Mouse (Mus musculus): ENCODE measurements around the gene Serpinb1b. TPM values are rescaled to one million over a fixed set of nuclear protein-coding genes. Genes with fewer than 3 reads are reported as not detected.
"Not testable (repeated sequence)": the region's sequence is repeated elsewhere in the genome, so short reads cannot be mapped to it uniquely, and the experiment has no call there.

Gene Serpinb1b
- total RNA-seq (2022), result not detected

DNA sequence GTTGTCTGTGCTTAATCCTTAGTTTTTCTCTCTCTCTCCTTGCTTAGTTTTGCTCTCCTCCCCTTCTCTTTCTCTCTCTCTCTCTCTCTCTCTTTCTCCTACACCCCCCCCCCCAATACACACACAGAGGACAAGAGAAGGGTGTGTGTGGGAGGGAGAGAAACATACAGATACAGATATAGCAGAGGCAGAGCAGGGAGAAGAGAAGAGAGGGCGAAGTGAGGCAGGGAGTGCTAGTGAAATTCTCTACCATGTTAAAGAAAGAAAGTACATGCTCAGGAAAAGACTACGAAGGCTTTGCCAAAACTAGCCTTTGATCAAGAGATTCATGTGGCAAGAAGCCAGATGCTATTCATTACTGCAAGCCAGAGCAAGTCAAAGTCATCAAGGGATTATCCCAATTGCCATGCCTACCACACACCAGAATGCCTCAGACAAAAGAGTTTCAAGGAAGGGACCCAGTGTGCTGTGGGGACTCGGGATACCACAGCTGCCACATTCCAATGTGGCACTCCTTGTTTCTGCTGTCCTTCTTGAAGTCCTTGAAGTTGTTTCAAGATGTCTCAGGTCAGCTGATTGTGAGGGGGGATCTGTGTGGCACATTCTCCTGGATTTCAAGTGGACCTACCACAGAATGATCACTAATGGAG is at the start of gene Serpinb1b:
Gene Serpinb1b, plus strand, starts transcription at position 520 of the 650 bp plus-strand sequence.
- no peak for DNase-seq (ENCODE audit: low spot score in 2 of 2)

DNA sequence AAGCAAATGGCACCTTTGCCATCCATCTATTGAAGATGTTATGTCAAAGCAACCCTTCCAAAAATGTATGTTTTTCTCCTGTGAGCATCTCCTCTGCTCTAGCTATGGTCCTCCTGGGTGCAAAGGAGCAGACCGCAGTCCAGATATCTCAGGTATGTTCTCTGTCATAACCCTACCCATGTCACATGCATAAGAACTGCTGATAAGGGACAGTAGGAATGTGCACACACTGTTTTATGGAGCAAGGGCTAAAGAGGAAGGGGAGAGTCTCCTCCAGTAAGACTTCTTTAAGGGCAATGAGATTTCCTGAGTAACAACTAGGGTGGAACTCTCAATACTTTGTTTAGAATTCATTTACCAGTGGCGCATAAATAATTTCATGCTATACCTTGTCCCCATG is 48.9 kb upstream of the Serpinb1b start:
- not testable (repeated sequence) for DNase-seq (ENCODE audit: low spot score in 2 of 2)

DNA sequence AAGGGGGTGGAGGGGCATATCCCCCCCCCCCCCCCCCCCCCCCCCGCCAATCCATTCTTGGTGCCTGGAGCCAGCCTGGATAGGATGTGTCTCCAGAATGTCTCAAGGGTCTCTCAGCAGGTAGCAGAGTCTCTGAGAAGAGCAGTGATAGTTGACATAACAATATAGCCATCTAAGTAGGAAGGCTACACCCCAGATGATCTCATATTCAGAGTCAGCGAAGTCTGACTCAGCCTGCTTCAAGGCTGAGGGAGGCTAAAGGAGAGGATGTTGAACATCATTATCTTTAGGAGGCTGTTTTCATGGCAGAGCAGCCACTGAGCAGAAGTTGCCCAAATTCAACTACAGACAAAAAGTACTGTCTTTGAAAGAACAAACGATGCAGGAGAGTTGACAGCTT is 48.1 kb upstream of the Serpinb1b start:
- DNase-seq (ENCODE audit: low spot score in 2 of 2), result no peak

DNA sequence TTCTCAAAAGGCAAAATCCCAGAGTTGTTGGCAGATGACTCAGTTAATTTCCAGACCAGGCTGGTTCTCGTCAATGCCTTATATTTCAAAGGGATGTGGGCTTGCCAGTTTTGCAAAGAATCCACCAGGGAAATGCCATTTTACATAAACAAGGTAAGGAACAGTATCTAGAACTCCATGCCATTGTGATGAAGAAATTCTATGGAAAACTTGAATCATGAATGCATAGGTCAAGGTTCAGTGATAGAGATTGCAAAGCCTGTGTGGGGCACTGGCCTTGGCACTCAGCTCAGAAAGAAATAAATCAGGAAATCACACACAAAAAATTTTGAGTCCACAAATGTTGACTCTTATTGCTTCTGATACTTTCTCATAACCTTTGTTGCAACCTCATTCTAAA is 42.9 kb upstream of the Serpinb1b start:
- no peak for DNase-seq (ENCODE audit: low spot score in 2 of 2)

DNA sequence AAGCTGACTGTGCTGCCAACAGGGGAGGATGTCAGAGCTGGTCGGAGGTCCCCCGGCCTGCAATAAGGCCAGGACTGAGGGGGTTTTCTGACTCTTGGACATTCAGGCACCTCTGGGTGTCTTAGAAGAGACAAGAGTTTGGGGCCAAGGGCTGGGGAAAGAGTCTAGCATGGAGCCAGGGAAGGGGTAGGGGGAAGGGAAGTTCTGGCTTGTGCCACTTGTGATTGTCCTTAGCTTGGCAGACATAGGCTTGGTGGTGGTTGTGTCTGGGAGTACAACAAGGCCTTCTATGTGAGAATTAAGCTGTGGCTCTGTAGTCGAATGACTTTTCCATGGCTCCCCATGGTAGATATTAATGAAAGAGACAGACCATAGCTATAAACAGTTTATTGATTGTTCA is 34.8 kb upstream of the Serpinb1b start:
- no peak for DNase-seq (ENCODE audit: low spot score in 2 of 2)

DNA sequence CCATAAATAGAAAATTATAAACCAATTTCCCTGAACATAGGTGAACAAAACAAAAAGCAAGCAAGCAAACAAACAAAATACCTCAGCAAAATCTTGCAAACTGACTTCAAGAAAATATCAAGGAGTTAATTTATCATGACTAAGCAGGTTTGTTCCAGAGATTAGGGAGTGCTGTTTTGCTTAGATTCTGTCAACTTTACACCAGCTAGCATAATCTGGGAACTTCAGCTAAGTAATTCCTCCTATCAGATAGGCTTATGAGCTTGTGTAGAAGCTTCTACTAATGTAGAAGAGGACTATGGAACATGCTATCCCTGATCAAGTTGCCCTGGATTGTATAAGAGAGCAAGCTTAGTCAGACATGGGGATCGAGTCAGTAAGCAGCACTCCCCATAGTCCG is 31.1 kb upstream of the Serpinb1b start:
- no peak for DNase-seq (ENCODE audit: low spot score in 2 of 2)

DNA sequence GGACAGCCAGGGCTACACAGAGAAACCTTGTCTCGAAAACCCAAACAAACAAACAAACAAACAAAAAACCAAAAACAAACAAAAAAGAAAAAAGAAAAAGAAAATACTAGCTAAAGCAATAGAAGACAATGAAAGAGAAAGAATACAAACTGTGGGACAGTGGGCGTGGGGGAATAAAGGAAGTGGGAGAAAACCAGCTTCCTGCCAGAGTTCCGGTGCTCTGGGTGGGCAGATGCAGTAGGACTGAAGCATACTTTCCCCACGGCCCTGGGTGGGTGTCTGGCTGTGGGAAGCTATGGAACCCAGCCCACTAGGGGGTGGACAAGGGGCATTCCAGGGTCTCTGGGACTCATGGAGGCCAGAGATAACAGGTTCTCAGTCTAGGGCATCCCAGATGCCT is 30.2 kb upstream of the Serpinb1b start:
- no peak for DNase-seq (ENCODE audit: low spot score in 2 of 2)

DNA sequence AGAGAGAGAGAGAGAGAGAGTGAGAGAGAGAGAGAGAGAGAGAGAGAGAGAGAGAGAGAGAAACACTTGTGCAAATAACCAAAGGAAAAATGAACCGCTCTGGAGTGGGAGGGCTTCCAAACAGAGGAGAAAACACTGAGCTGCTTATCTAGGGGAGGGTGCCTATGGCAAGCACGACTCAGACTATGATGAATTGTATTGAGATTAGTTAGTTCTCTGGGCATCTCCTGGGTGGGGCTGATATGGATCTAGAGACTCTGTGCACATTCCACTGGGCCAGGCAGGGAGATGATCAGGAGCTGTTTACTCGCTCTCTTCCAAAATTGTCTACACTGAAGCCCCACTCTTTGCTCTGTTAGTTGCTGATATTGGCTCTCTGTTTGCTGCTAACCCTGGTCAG is 26.7 kb upstream of the Serpinb1b start:
- no peak for DNase-seq (ENCODE audit: low spot score in 2 of 2)

DNA sequence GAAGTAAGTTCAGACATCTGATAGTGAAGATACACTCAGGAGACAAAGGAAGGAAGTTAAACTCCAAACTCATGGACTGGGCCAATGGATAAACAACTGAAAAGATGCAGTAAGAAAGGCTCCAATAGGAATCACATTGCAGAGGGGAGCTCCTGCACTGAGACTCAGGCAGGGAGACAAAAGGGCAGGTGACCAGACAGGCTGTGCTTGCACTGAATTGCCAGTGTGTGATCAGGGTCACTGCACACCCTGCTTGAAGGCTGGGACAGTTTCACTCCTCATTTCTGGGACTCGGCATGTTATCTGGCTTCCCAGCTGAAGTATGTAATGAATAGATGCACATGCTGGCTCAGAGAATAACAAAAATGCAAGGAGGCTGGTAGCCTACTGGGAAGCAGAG is 15.3 kb upstream of the Serpinb1b start:
- DNase-seq (ENCODE audit: low spot score in 2 of 2), result no peak

DNA sequence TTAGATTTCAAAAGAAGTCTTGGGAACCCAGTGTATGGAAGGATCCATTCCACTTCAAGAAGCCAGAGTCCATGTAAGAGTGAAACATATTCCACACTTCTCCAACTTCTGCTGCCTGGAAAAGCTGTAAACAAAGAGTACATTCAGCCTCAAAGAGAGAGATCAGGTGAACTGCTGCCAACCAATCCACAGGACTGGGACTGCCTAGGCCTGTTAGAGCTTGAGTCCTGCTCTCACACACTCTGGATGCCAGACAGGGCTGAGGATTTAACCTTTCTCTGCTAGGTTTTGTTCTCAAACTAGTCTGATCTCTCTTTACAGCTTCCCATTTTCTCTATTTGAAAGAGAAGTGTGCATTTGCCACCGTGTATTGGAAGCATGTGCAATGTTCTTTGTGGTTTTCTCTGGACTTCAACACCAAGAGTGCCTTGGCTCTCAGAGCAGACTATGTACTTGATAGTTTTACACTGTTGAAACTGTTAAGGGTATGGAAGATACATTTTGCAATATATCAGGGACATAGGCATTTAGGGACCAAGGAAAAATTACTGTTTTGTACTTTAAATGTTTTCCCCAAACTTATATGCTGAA is 10.9 kb upstream of the Serpinb1b start:
- no peak for DNase-seq (ENCODE audit: low spot score in 2 of 2)

DNA sequence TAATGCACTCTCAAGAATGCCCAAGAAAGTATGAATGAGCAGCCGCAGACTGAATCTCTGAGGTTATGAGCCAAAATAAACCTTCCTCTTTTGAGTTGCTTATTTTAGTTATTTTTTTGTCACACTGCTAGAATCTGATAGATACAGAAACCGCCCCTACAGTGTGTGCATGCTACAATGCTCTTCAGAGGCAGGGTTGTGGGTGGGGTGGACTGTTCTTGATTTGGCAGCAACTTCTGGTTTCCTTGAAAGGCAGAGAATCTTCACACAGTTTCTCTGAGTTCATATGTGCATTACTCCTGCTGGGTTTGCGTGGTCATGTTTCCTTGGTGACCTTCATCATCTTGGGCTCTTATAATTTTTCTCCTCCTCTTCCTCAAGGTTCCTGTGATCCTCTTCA is 10.2 kb upstream of the Serpinb1b start:
- no peak for DNase-seq (ENCODE audit: low spot score in 2 of 2)

DNA sequence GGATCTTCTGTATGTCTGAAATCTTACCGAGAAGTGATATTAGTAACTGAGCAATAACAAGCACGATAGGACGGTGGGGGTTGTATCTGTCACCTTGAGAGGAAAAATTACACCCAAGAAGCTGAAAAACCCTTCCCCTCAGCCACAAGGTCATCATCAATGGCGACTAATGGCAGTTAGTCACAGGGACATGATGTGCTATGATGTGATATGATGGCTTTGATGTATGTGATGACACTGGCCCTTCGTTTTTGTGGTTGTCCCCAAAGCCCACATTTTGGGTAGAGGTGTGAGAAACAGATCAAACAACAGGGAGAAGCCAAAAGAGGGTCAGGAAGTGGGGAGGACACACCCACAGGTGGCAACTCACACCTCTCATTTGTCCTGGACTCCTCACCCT is 6.6 kb upstream of the Serpinb1b start:
- DNase-seq (ENCODE audit: low spot score in 2 of 2), result no peak

DNA sequence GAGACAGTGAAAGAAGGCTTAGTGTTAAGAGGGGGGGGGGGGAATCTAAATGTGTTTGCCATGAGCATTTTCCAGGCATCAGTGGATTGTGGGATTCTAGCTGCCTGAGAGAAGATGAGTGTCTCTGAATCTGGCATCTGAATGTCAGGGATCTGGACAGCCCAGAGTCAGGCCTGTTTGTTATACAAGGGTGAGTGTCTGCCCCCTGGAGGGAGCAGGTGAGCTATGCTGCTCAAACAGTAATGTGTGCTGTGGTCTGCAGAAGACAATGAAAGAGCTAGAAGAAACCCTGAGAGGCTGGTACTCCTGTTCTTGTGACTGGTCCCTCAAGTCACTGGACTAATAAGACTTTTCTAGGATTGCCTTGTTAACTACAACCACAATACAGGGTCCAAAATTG is 4.3 kb upstream of the Serpinb1b start:
- no peak for DNase-seq (ENCODE audit: low spot score in 2 of 2)

DNA sequence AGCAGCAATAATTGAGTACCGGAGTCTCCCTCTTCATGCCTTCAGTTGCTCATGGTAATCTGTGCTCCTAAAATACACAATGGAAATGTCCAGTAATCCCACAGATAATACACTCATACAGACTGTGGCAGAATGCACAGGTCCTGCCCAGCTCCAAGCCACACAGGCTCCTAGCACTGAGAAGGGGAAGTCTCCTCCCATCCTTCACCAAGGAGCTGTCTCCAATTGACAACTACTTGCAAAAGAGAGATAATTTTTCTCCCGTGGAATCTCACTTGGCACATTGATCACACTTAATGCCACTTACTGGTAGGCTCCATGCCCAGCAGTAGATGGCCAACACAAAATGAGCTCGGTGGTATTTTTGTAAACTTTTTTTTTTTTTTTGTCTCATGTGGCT is 2.1 kb upstream of the Serpinb1b start:
- no peak for DNase-seq (ENCODE audit: low spot score in 2 of 2)

DNA sequence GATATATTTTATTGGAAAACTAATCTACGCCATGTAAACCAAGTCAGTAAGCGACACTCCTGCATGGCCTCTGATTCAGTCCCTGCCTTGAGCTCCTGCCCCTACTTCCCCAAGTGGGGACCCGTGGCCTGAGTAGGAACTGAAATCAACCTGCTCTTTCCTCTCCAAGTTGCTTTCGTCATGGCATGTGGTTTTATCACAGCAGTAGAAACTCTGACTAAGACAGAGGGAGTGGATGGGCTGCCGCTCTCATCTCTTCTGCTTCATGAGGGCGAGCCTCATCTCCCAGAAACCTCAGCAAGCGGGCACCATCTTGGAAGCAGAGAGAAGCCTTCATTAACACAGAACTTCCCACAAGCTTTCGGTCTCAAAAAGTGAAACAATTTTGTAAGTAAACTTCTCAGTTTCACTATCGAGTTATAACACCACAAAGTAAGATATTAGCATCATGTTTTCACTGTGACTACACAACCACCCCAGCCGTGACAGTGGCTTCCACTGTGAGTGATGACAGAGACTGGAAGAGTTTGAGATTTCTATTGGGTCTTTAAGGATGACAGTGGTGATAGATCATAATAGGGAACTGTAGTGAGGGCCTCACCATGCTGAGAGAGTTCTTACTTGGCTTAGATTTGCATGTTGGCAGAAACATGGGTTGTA is 1.2 kb upstream of the Serpinb1b start:
- DNase-seq (ENCODE audit: low spot score in 2 of 2), result no peak

DNA sequence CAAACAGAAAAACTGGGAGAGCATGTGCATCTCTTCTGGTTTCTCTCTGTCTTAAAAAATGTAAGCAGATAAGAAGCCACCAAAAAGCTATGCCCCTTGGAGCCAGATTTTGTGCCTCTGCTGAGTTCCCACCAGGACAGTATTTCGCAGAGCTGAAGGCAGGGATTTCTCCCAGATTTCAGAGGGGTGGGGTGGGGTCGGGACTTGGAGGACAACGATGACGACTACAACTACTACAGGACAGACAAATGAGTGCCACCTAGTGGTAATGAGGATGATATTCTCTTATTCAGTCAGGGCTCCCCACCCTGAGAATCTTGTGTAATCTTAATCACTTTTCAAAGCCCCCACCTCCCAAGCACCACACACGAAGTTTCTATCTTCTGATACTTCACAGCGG is 1.0 kb downstream of the Serpinb1b start:
- DNase-seq (ENCODE audit: low spot score in 2 of 2), result no peak

DNA sequence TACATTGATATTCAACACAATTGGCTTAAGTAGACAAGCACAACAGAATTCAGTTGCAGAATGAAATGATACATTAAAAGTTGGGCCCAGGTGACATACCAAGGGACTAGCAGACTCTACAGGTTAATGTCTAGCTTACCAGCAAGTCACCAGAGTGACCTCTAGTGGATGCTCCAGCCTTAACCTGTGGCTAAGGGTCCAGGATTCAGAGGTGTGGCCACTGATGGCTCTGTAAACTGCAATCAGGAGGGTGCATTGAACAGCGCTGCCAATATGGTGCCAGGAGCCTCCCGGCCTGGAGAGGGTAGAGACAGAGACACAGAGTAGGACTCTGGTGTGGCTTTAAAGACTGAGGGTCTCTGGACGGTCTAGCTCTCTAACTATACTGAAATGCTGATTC is 2.0 kb downstream of the Serpinb1b start:
- DNase-seq (ENCODE audit: low spot score in 2 of 2), result no peak

DNA sequence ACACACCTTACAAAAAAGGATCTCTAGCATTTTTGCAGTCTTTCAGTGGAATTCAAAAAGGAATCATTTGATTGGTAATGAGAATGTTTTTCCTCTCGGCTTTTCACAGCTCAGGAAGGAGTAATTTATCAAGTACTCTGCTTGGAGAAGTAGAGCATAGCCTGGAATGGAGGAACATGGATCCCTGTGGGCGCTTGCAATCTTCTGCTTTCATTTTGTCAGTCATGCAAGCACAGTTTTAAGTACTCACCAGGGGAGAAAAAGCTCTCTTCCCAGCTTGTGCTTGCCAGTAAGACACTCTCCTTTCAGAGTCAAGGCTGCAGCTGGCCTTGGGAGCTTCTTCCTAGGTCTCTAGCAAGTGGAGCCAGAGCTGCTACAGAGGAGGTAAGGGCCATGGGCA is 5.5 kb downstream of the Serpinb1b start:
- DNase-seq (ENCODE audit: low spot score in 2 of 2), result no peak

DNA sequence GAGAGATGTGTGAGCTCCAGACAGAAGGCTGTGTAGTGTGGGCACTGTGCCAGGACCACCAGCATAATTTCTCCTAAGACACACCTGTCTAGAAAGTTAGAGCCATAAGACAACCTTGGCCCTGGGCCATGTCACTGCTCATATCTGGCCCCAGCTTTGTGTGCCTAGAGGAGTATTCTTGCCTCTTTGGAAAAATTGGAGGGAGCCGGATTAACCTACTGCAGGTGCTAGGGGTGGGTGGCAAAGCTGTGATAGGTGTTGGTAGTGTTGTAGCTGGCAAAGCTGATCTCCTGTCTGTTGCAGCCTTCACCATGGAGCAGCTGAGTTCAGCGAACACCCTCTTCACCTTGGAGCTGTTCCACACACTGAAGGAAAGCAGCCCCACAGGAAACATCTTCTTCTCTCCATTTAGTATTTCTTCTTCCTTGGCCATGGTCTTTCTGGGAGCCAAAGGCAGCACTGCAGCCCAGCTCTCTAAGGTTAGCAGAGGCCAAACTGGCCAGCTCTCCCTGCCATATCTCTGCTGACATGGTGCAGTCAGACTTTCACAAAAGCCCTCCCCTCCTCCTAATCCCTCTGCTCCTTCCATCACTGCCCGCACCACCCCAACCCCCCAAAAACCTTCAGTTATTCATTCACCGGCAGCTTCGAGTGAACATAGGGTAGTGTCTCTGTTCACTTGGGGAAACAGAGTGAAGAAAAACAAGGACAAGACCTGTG is 6.8 kb downstream of the Serpinb1b start:
- DNase-seq (ENCODE audit: low spot score in 2 of 2), result no peak

DNA sequence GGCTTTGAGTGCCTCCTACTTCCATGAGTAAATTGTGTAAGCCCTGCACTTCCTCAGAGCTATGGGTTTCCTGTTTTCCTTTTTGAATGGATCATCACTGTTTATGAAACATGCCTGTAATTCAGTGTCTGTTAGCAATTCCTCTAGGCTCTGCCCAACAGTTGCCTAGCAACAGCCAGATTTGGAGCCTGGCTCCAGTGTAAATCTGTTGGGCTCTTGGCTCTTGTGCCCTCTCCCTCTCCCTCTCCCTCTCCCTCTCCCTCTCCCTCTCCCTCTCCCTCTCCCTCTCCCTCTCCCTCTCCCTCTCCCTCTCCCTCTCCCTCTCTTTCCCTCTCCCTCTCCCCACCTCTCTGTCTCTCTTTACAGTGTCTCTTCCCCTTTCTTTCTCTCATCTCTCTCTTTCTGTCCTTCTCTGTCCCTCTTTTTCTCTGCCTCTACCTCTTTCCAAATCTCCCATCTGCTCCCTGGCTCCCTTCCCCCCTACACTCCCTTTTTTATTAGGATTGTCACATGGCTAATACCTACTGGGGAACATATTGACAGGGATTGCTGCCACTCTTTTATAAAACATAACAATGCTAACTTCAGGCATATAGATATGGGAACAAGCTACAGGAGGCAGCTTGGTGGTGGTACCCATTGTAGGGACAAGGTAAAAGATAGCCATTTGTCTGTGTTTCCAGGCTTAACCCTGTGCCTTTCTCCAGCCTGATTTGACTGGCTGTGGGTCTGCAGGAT is 7.5 kb downstream of the Serpinb1b start:
- no peak for DNase-seq (ENCODE audit: low spot score in 2 of 2)

DNA sequence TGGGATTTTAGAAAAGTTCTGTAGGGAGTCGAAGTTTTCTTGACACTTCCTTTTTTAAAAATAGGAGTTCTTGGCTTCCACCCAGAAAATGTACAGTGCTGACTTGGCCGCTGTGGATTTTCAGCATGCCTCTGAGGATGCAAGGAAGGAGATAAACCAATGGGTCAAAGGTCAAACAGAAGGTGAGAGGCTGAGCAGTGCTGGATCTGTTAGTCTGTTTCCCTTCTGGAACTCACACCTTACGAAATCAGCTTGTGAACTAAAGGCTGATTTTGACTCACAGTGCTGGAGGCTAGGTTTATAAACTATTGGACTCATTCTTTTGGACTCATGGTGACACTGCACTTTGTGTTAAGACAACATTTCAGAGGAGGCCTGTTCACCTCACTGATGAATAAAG is 11.2 kb downstream of the Serpinb1b start:
- DNase-seq (ENCODE audit: low spot score in 2 of 2), result no peak

DNA sequence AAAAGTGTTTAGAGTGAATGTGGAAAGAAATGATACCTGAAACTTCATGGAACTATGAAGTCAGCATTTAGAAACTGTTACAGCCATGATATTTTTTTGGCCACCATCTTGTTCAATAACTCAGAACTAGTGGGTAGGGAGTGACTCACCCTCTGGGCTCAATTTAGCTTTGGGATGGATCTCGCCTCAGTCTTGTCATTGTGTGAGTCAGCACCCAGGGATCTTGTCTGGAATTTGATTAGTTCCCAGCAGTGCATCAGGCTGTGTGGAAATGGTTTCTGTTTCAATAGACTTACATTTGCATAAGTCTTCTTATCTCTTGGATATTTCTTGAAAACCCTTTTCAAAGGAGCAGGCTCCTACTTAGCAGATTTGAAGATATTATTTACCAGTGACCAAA is 12.2 kb downstream of the Serpinb1b start:
- no peak for DNase-seq (ENCODE audit: low spot score in 2 of 2)

Measured in gastrocnemius, adult 8-10 months (tissue).